Mouse (Mus musculus): ENCODE data around the gene Emc6. TPM values are rescaled to one million over a fixed set of nuclear protein-coding genes. Genes with fewer than 3 reads are reported as not detected.

Gene Emc6
- polyA plus RNA-seq, 1 experiment from 2014 or later: 133 TPM

- no peaks in the 10 kb centered on the region for H3K9me3 ChIP-seq (replicated peaks; ENCODE audit: control insufficient read depth, low read length, poor library complexity, severe bottlenecking)
- no peak overlapping the region for H3K27ac ChIP-seq (ENCODE audit: low read length)
- WGBS: 85% methylated on average over 6 of the region's 6 CpGs
- H3K27me3 ChIP-seq (ENCODE audit: control insufficient read depth, insufficient read depth, low read depth, low read length): no peaks in the 10 kb centered on the region
- H3K4me1 ChIP-seq (ENCODE audit: control insufficient read depth, insufficient read depth, low read length): no peaks in the 10 kb centered on the region
- H3K9ac ChIP-seq (ENCODE audit: low read depth, low read length): no peak overlapping the region
- ATAC-seq: no peak
- H3K4me2 ChIP-seq (ENCODE audit: low read length): no peak overlapping the region
- H3K4me3 ChIP-seq (ENCODE audit: low read depth, low read length): no peak overlapping the region
- no peaks in the 10 kb centered on the region for H3K36me3 ChIP-seq (ENCODE audit: control insufficient read depth, insufficient read depth, low read length)
Measured at GRCm38 (mm10) chr11:73126495-73126894, 50.3 kb downstream of the Emc6 start.

Other genes starting within 250 kb of the Emc6 start
- 1.2 and 1.7 TPM in 2 replicates for gene Atp2a3, start 215.9 kb downstream of the Emc6 start, polyA plus RNA-seq (2015; fragmentation: Nextera tagmentation; extraction: Ambion mirVana)
- 0.30 and 0.48 TPM in 2 replicates for gene P2rx1, start 177.9 kb downstream of the Emc6 start, polyA plus RNA-seq (2015; fragmentation: Nextera tagmentation; extraction: Ambion mirVana)
- gene Camkk1, start 158.0 kb downstream of the Emc6 start, polyA plus RNA-seq (2015; fragmentation: Nextera tagmentation; extraction: Ambion mirVana): 31.9 and 33.6 TPM in 2 replicates
- gene Ncbp3, start 129.3 kb downstream of the Emc6 start, polyA plus RNA-seq (2015; fragmentation: Nextera tagmentation; extraction: Ambion mirVana): 9.8 and 12.1 TPM in 2 replicates
- gene Itgae, start 86.5 kb downstream of the Emc6 start, polyA plus RNA-seq (2015; fragmentation: Nextera tagmentation; extraction: Ambion mirVana): 0.24 and 0.25 TPM in 2 replicates
- 1.6 and 2.1 TPM in 2 replicates for gene Haspin, start 38.7 kb downstream of the Emc6 start, polyA plus RNA-seq (2015; fragmentation: Nextera tagmentation; extraction: Ambion mirVana)
- gene P2rx5, start 16.6 kb downstream of the Emc6 start, polyA plus RNA-seq (2015; fragmentation: Nextera tagmentation; extraction: Ambion mirVana): 0.29 and 0.42 TPM in 2 replicates
- gene Tax1bp3, start within 50 bp of the Emc6 start, polyA plus RNA-seq (2015; fragmentation: Nextera tagmentation; extraction: Ambion mirVana): 132 and 145 TPM in 2 replicates
- gene Ctns, start 22.0 kb upstream of the Emc6 start, polyA plus RNA-seq (2015; fragmentation: Nextera tagmentation; extraction: Ambion mirVana): 18.6 and 20.1 TPM in 2 replicates
- 2.1 and 2.4 TPM in 2 replicates for gene Shpk, start 22.4 kb upstream of the Emc6 start, polyA plus RNA-seq (2015; fragmentation: Nextera tagmentation; extraction: Ambion mirVana)
- gene Trpv1, start 57.3 kb upstream of the Emc6 start, polyA plus RNA-seq (2015; fragmentation: Nextera tagmentation; extraction: Ambion mirVana): 0.20 and 0.38 TPM in 2 replicates
- 0.19 and 0.31 TPM in 2 replicates for gene Trpv3, start 90.4 kb upstream of the Emc6 start, polyA plus RNA-seq (2015; fragmentation: Nextera tagmentation; extraction: Ambion mirVana)
- 0.67 and 1.8 TPM in 2 replicates for gene Aspa, start 152.6 kb upstream of the Emc6 start, polyA plus RNA-seq (2015; fragmentation: Nextera tagmentation; extraction: Ambion mirVana)
- not detected in 2 replicates for gene Gm49340, start 152.7 kb upstream of the Emc6 start, polyA plus RNA-seq (2015; fragmentation: Nextera tagmentation; extraction: Ambion mirVana)
- 0.29 TPM in 1 of 2 replicates, not detected in the other for gene Spata22, start 152.7 kb upstream of the Emc6 start, polyA plus RNA-seq (2015; fragmentation: Nextera tagmentation; extraction: Ambion mirVana)
- not detected in 2 replicates for gene Olfr20, start 173.7 kb upstream of the Emc6 start, polyA plus RNA-seq (2015; fragmentation: Nextera tagmentation; extraction: Ambion mirVana)
- gene Olfr376, start 194.2 kb upstream of the Emc6 start, polyA plus RNA-seq (2015; fragmentation: Nextera tagmentation; extraction: Ambion mirVana): not detected in 2 replicates
- gene Olfr1, start 222.6 kb upstream of the Emc6 start, polyA plus RNA-seq (2015; fragmentation: Nextera tagmentation; extraction: Ambion mirVana): not detected in 2 replicates